Mouse (Mus musculus) retina, adult 2 months (tissue): ENCODE results near the gene Gm20604.
A peak's percentile ranks its signal among the peaks of the same experiment; 100 is the strongest.

Source experiments
- DNase-seq: peaks from one replicate; pipeline ENCODE4 v3.0.0-alpha.2; 2012; ENCODE audit warnings: low read depth, low spot score

The Gm20604 gene

GRCm38 (mm10) chr12:102705906-102706640 lies 52.4 kb downstream of the Gm20604 start:
- no peak for DNase-seq

- peak; percentile 71 for DNase-seq
These were observed 53.1 kb downstream of the Gm20604 start for GRCm38 (mm10) chr12:102705216-102705871.

- no peak for DNase-seq
These were observed 53.8 kb downstream of the Gm20604 start, which contains the start of gene Itpk1 for GRCm38 (mm10) chr12:102704457-102705198. Itpk1 (minus strand) TSS chr12:102704930.

- DNase-seq = no peak
These were observed 54.5 kb downstream of the Gm20604 start for GRCm38 (mm10) chr12:102703921-102704408.

- DNase-seq = no peak
These were observed 55.0 kb downstream of the Gm20604 start for GRCm38 (mm10) chr12:102703441-102703840.

GRCm38 (mm10) chr12:102703111-102703412 lies 55.4 kb downstream of the Gm20604 start:
- DNase-seq = no peak

GRCm38 (mm10) chr12:102702356-102703110 lies 55.9 kb downstream of the Gm20604 start:
- peak; percentile 68 for DNase-seq

- no peak for DNase-seq
These were observed 56.7 kb downstream of the Gm20604 start for GRCm38 (mm10) chr12:102701691-102702207.

- no peak for DNase-seq
These were observed 58.0 kb downstream of the Gm20604 start for GRCm38 (mm10) chr12:102700453-102700852.

GRCm38 (mm10) chr12:102699156-102699555 lies 59.3 kb downstream of the Gm20604 start:
- DNase-seq = no peak

- no peak for DNase-seq
These were observed 60.3 kb downstream of the Gm20604 start for GRCm38 (mm10) chr12:102698089-102698684.

- no peak for DNase-seq
These were observed 61.1 kb downstream of the Gm20604 start for GRCm38 (mm10) chr12:102697381-102697780.

- no peak for DNase-seq
These were observed 61.7 kb downstream of the Gm20604 start for GRCm38 (mm10) chr12:102696635-102697354.

GRCm38 (mm10) chr12:102695369-102696239 lies 62.9 kb downstream of the Gm20604 start:
- DNase-seq = no peak

GRCm38 (mm10) chr12:102691761-102692160 lies 66.7 kb downstream of the Gm20604 start:
- DNase-seq = no peak
